Mouse (Mus musculus) liver, adult 2 months (tissue): ENCODE measurements at regions not wholly inside any gene's neighbourhood (a gene's known extent, or its start where the extent isn't known, plus 50 kb on each side); places are given as distances from the start of the nearest gene placed in this dataset.

Experiments used
- CTCF ChIP-seq: fragments of 200-500 bp; IDR thresholded peaks from 2 replicates; pipeline ENCODE4 v1.5.1; 2011; ENCODE audit warnings: low read depth, low read length, control low read depth
- POLR2A ChIP-seq: fragments of 200-500 bp; IDR thresholded peaks from 2 replicates; pipeline ENCODE4 v1.6.1; 2011; ENCODE audit warnings: low read length, control low read depth; ENCODE audit not compliant: insufficient read depth; ENCODE audit errors: extremely low read depth

- TF ChIP-seq POLR2A: no peak
- TF ChIP-seq CTCF: no peak
These were observed 93.2 kb upstream of the Olfm4 start for GRCm38 (mm10) chr14:79890682-79891081.
